Mouse (Mus musculus) neural tube, embryonic 11.5 days (tissue): ENCODE results near the gene Bhlha9. TPM values are rescaled to one million over a fixed set of nuclear protein-coding genes. Genes with fewer than 3 reads are reported as not detected.

Experiments
- ATAC-seq: fragments of 200-750 bp; cut with Nextera tagmentation; 2 replicates; pipeline ENCODE4 v1.8.0; 2017; ENCODE audit warnings: moderate number of reproducible peaks, mild to moderate bottlenecking, moderate TSS enrichment, moderate library complexity; ENCODE audit not compliant: insufficient read depth, low FRiP score, low TSS enrichment
- DNase-seq: peaks from one replicate; pipeline ENCODE4 v3.0.0-alpha.2; 2015; ENCODE audit warnings: low spot score
- H3K27ac ChIP-seq: fragments of 300-500 bp; sonication (generic); 2 replicates; pipeline ENCODE4 v1.5.1; 2014; ENCODE audit warnings: low read depth, mild to moderate bottlenecking, low read length
- H3K27me3 ChIP-seq: fragments of 300-500 bp; sonication (generic); 2 replicates; pipeline ENCODE4 v1.6.1; 2014; ENCODE audit warnings: mild to moderate bottlenecking, low read length, mixed read lengths; ENCODE audit not compliant: control insufficient read depth, insufficient read depth
- H3K36me3 ChIP-seq: fragments of 300-500 bp; sonication (generic); 2 replicates; pipeline ENCODE4 v1.6.1; 2014; ENCODE audit warnings: mild to moderate bottlenecking, low read length, moderate library complexity, mixed read lengths; ENCODE audit not compliant: control insufficient read depth, insufficient read depth
- H3K4me1 ChIP-seq: fragments of 300-500 bp; sonication (generic); 2 replicates; pipeline ENCODE4 v1.6.1; 2014; ENCODE audit warnings: low read length, mixed read lengths; ENCODE audit not compliant: control insufficient read depth, insufficient read depth
- H3K4me2 ChIP-seq: fragments of 300-500 bp; sonication (generic); 2 replicates; pipeline ENCODE4 v1.6.1; 2014; ENCODE audit warnings: low read depth, mild to moderate bottlenecking, moderate library complexity
- H3K4me3 ChIP-seq: fragments of 300-500 bp; sonication (generic); 2 replicates; pipeline ENCODE4 v1.5.1; 2014; ENCODE audit warnings: low read depth, low read length
- H3K9ac ChIP-seq: fragments of 300-500 bp; sonication (generic); 2 replicates; pipeline ENCODE4 v1.6.1; 2014; ENCODE audit warnings: mild to moderate bottlenecking, low read length
- H3K9me3 ChIP-seq: fragments of 300-500 bp; sonication (generic); 2 replicates; pipeline ENCODE4 v1.6.1; 2016; ENCODE audit warnings: low read length; ENCODE audit not compliant: control insufficient read depth
- WGBS: fragments of 180-500 bp; shearing (Covaris S2); extraction: QIAGEN DNeasy Blood & Tissue Kit; methylation state at CpG from one replicate; pipeline ENCODE4 v1.1.7; 2014; 5-methylcytosine and 5-hydroxymethylcytosine counted together
- polyA plus RNA-seq: library from polyadenylated mRNA; unstranded; fragments of >200 nt; fragmentation: Nextera tagmentation; extraction: Ambion mirVana; gene quantifications from 2 replicates; pipeline ENCODE4 v1.2.1, GENCODE M21; 2014

Gene Bhlha9
- polyA plus RNA-seq, 1 experiment from 2014 or later: not detected

DNA sequence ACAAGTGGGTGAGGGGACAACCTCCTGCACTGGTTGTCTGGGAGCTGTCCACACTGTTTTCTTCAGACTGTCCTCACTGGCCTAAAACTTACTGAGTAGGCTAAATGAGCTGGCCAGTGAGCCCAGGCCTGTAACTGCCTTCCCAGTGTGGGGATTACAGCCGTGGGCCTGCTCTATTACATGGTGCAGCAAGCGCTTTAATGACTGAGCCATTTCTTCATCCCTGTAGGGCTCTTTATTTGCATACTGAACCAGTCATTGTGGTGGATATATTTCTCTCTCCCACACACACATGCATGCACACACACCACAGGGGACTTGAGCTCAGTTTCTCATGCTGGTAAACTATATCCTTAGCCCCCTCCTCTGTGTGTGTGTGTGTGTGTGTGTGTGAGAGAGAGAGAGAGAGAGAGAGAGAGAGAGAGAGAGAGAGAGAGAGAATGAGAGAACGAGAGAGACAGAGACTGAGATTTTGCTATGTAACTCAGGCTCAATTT, 19.4 kb upstream of the Bhlha9 start:
- H3K9me3 ChIP-seq: no peaks in the 10 kb centered on the region
- H3K4me3 ChIP-seq: no peak overlapping the region
- H3K9ac ChIP-seq: no peak overlapping the region
- H3K4me1 ChIP-seq: 0 out of 2 replicates have a peak, but pooled peaks cover 2% of the 10 kb centered on the region
- DNase-seq (no peak), ATAC-seq (no peak)
- no peaks in the 10 kb centered on the region for H3K36me3 ChIP-seq
- no peak overlapping the region for H3K27ac ChIP-seq
- 47% methylated on average over 3 of the region's 3 CpGs for WGBS
- no peak overlapping the region for H3K4me2 ChIP-seq
- H3K27me3 ChIP-seq: no peaks in the 10 kb centered on the region

DNA sequence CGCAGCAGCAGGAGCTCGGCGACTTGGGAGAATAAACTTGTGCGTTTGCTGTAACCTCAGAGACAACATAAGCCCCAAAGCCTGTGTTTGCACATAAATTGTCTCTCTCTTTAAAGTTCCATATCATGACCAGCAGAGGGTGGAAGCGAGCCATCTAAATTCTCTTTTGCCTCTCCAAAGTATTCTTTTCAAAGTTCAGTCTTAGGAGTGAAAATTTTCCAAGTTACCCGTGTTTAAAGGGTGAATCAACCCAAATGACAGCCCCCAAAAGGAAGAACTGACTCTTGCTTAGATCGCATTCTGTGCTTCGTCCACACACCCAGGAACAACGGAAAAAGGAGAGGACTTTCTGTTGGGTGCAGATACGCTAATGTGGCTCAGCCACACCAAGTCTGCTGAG, 17.2 kb upstream of the Bhlha9 start:
- Histone ChIP-seq H3K27ac (no peak overlapping the region), H3K4me3 (no peak overlapping the region), H3K36me3 (no peaks in the 10 kb centered on the region), H3K27me3 (no peaks in the 10 kb centered on the region), H3K4me2 (no peak overlapping the region; the same call in 1 of the 2 replicates), H3K9me3 (no peaks in the 10 kb centered on the region), H3K4me1 (peaks cover 4% of the 10 kb centered on the region; the same call in 1 of the 2 replicates), H3K9ac (peak overlapping the region; percentile 5; the same call in 1 of the 2 replicates)
- ATAC-seq (no peak), DNase-seq (peak; percentile 45)
- WGBS: 10% methylated on average over 10 of the region's 10 CpGs

DNA sequence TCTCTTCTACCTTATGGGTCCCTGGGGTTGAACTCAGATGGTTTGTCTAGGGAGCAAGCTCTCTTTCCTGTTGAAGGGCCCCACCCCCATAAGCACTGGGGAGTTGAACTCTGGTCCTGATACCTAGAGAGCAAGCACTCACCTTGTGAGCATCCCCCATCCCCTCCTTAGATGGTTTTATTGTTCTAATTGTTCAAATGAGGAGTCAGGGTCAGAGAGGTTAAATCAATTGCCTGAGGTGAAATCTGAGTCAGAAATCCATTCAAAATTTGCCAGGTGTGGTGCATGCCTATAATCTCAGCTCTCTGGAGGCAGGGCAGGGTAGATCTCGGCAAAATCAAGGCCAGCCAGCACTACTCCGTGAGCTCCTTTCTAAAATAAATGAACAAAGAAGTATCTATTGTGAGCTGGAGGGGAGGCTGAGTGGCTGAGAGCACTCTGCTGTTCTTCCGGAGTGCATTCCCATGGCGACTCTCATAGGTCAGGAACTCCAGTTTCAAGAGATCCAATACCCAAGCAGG, 14.8 kb upstream of the Bhlha9 start:
- H3K4me1 ChIP-seq: peaks cover 4% of the 10 kb centered on the region; the same call in 1 of the 2 replicates
- H3K4me2 ChIP-seq: no peak overlapping the region
- 59% methylated on average over 4 of the region's 4 CpGs for WGBS
- no peak for DNase-seq
- no peaks in the 10 kb centered on the region for H3K9me3 ChIP-seq
- H3K36me3 ChIP-seq: no peaks in the 10 kb centered on the region
- H3K27me3 ChIP-seq: no peaks in the 10 kb centered on the region
- H3K27ac ChIP-seq: no peak overlapping the region
- no peak for ATAC-seq
- H3K9ac ChIP-seq: no peak overlapping the region
- no peak overlapping the region for H3K4me3 ChIP-seq

DNA sequence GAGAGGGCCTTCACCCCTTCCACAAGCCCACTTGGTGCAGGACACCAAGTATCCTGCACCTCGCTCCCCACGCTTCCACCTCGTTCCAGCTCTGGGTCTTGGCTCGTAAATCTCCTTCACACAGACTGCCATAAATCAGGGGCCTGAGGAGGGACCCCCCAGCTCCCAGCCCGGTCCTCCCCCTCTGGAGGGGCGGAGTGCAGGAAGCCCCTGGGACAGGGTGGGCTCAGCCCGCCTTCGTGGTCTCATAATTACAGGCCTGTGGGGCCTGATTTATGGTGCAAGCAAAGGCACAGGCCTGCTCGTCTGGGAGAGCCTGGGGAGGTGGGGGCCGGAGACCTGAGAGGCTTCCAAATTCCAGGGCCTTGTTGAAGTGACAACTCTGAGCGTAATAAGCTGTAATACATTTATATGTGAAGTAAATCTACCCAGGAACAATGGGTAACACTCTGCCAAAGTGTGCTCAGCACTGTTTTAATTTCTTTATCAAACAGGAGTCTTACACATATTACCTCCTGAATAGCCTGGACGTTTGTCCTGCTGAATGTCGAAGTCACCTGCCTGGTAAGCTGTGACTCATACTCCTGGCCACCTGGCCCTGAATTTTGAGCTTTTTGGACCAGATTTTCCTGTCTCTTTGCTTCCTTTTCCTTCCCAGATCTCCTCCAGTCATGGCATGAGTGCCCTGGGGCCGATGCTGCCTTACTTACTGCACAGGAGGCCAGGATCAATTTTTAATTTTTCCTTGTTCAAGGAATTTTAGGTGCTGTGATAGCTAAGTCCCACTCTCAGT, 12.9 kb upstream of the Bhlha9 start:
- peaks cover 4% of the 10 kb centered on the region; the same call in 1 of the 2 replicates for H3K4me1 ChIP-seq
- 24% methylated on average over 14 of the region's 14 CpGs for whole genome bisulfite sequencing
- DNase-seq (peak; percentile 50), ATAC-seq (peak; percentile 53; the same call in 1 of the 2 replicates)
- no peaks in the 10 kb centered on the region for H3K9me3 ChIP-seq
- H3K9ac ChIP-seq: no peak overlapping the region
- no peak overlapping the region for H3K27ac ChIP-seq
- no peak overlapping the region for H3K4me3 ChIP-seq
- no peak overlapping the region for H3K4me2 ChIP-seq
- no peaks in the 10 kb centered on the region for H3K36me3 ChIP-seq
- H3K27me3 ChIP-seq: no peaks in the 10 kb centered on the region

DNA sequence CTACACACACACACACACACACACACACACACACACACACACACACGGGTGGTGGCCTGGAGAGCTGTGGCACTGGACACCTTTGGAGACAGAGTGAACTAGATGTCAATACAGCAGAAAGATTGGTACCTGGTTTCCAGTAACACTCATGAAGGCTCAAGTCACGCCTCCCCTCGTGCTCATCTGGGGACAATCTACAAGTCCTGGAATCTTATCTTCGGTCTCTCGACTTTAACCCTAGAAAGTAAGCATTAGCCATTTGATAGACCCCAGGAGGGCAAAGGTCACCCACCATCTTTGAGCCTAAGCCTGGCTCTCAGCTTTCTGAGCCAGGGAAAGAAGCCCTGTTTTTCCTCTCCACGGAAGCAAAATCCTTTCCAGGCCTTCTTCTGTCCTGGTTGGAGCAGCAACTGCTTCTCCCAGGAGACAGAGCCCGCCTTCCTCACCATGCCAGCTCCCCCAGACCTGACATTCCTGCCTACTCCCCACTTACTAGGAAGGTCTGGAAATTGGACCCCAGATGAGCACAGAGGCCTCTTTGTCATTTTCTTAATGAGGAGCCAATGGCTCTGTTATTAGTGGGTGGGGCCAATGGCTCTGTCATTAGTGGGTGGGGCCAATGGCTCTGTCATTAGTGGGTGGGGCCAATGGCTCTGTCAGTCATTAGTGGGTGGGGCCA, 10.3 kb upstream of the Bhlha9 start:
- H3K4me1 ChIP-seq: peaks cover 3% of the 10 kb centered on the region; the same call in 1 of the 2 replicates
- no peaks in the 10 kb centered on the region for H3K9me3 ChIP-seq
- WGBS: 69% methylated on average over 7 of the region's 7 CpGs
- no peak overlapping the region for H3K4me2 ChIP-seq
- peaks cover 9% of the 10 kb centered on the region for H3K27me3 ChIP-seq
- no peak overlapping the region for H3K9ac ChIP-seq
- DNase-seq (no peak), ATAC-seq (no peak)
- no peak overlapping the region for H3K27ac ChIP-seq
- H3K4me3 ChIP-seq: no peak overlapping the region
- H3K36me3 ChIP-seq: no peaks in the 10 kb centered on the region

DNA sequence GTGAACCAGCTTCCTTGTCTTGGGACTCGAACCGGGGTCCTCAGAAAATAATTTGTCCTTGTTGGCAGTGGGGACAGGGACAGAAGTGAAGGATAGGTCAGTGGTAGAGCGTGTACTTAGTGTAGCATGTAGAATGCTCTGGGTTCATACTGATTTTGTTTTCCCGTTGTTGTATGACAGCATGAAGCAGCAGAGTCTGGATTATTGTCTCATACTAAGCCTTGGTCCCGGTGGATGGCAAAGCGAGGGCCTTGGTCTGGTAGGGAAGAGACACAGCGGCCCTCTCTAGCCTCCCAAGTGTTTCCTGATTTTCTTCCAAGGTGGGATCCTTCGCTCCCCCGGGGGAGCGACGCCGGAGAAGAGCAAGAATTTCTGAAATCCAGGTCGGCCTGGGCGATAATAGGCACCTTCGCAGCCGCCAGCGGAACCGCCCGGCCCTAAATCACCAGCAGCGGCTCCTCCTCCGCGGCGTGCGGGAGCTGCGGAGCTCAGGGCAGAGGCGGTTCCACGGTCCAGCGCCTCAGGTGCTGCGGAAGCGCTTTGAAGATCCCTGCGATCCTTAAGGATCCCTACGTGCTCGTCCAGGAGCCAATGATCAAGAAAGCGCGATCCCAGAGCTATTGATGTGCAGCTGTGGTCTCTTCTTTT, 6.1 kb upstream of the Bhlha9 start:
- Histone ChIP-seq H3K36me3 (no peaks in the 10 kb centered on the region), H3K4me1 (no peaks in the 10 kb centered on the region), H3K27ac (no peak overlapping the region), H3K9ac (peak overlapping the region; percentile 5; the same call in 1 of the 2 replicates), H3K4me3 (peak overlapping the region; percentile 30), H3K27me3 (peaks cover 25% of the 10 kb centered on the region), H3K4me2 (peak overlapping the region; percentile 52), H3K9me3 (no peaks in the 10 kb centered on the region)
- WGBS: 7% methylated on average over 35 of the region's 35 CpGs
- no peak for ATAC-seq
- peak; percentile 56 for DNase-seq

DNA sequence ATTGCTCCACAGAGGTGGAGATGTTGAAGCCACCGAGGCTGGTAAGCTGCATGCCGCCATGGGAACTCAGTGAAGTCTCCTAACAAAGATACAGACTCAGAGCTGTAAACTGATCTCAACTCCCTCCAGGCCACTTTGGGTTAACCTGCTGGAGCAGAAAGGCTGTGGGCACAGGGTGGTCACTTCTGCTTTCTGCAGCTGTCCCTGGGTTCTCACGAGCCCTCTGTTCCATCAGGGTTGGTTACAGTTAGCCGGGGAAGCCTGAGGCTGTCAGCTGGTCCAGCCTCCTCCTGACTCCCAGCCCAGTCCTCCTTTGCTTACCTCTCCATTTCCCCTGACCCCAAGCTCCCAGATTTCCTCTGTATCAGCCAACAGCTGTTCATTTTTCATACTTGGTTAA, 4.5 kb upstream of the Bhlha9 start:
- no peak overlapping the region for H3K4me3 ChIP-seq
- ATAC-seq (no peak), DNase-seq (no peak)
- H3K27ac ChIP-seq: no peak overlapping the region
- H3K4me2 ChIP-seq: no peak overlapping the region
- peaks cover 41% of the 10 kb centered on the region for H3K27me3 ChIP-seq
- H3K9me3 ChIP-seq: no peaks in the 10 kb centered on the region
- no peaks in the 10 kb centered on the region for H3K36me3 ChIP-seq
- H3K4me1 ChIP-seq: peaks cover 2% of the 10 kb centered on the region; the same call in 1 of the 2 replicates
- WGBS: 25% methylated on average over 4 of the region's 4 CpGs
- no peak overlapping the region for H3K9ac ChIP-seq

DNA sequence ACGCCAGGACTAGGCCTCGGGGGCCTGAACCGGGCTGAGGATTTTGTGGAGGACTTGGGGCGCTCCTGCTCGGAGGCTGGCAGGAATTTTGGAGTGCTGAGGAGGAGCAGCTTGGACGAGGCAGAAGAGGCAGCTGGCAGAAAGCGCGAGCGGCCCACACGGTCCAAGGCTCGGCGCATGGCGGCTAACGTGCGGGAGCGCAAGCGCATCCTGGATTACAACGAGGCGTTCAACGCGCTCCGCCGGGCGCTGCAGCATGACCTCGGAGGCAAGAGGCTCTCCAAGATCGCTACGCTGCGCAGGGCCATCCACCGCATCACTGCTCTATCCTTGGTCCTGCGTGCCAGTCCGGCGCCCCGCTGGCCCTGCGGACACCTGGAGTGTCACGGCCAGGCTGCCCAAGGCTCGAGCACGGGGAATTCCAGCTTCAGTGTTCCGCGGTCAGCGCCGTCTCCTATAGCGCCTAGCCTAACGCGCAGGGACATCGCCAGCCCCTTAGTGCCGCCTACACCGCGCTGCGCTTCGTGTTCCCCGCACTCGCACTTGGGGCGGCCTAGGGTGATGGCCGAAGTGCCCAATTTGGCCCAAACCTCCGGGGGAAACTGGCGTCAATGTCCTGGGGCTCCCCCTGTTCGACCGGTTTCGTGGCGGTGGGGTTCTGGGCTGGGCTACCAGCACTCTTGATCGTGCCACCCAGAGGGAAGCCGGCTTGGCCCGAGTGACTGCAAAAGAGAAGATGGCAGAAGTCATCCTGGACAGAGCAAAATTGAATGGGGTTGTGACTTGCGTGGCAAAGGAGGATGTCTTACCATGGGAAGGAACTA, 503 bp downstream of the Bhlha9 start:
- peaks cover 46% of the 10 kb centered on the region for H3K27me3 ChIP-seq
- peak overlapping the region; percentile 57 for H3K4me2 ChIP-seq
- H3K9ac ChIP-seq: peak overlapping the region; percentile 7
- no peak overlapping the region for H3K27ac ChIP-seq
- WGBS: 2% methylated on average over 64 of the region's 64 CpGs
- peak; percentile 41 for DNase-seq
- no peak for ATAC-seq
- peak overlapping the region; percentile 34 for H3K4me3 ChIP-seq
- H3K9me3 ChIP-seq: no peaks in the 10 kb centered on the region
- H3K36me3 ChIP-seq: no peaks in the 10 kb centered on the region
- H3K4me1 ChIP-seq: peaks cover 3% of the 10 kb centered on the region; the same call in 1 of the 2 replicates
